Mouse (Mus musculus) G1E (cell line): ENCODE data around the gene Tulp4. TPM values are rescaled to one million over a fixed set of nuclear protein-coding genes. Genes with fewer than 3 reads are reported as not detected.

ENCODE experiments used
- ATAC-seq: 2 replicates; pipeline ENCODE4 v1.8.0; 2016; ENCODE audit warnings: mild to moderate bottlenecking; ENCODE audit not compliant: insufficient number of reproducible peaks, poor library complexity, low FRiP score, severe bottlenecking; ENCODE audit errors: extremely low read depth
- DNase-seq: peaks from one replicate; pipeline ENCODE4 v3.0.0; 2012; ENCODE audit warnings: low spot score
- H3K27me3 ChIP-seq: 2 replicates; pipeline ENCODE4 v1.6.1; 2012; ENCODE audit warnings: mild to moderate bottlenecking, low read length, inconsistent platforms; ENCODE audit not compliant: insufficient read depth
- H3K36me3 ChIP-seq: replicated peaks from 2 replicates; pipeline ENCODE3; 2012; ENCODE audit warnings: mild to moderate bottlenecking, inconsistent platforms
- H3K4me1 ChIP-seq: 2 replicates; pipeline ENCODE4 v1.6.1; 2012; ENCODE audit warnings: low read depth, low read length, inconsistent platforms, mixed read lengths; ENCODE audit not compliant: insufficient read depth
- H3K4me3 ChIP-seq: 2 replicates; pipeline ENCODE4 v1.5.1; 2012; ENCODE audit warnings: low read depth, mild to moderate bottlenecking, inconsistent platforms, low read length, moderate library complexity, mixed read lengths
- H3K9me3 ChIP-seq: replicated peaks from 2 replicates; pipeline ENCODE4 v1.6.1; 2012; ENCODE audit warnings: inconsistent platforms
- CTCF ChIP-seq: IDR thresholded peaks from 2 replicates; pipeline ENCODE4 v1.5.1; 2012; ENCODE audit warnings: low read depth, low read length, inconsistent platforms, mixed read lengths
- GATA1 ChIP-seq: IDR thresholded peaks from 2 replicates; pipeline ENCODE4 v1.6.1; 2012; ENCODE audit warnings: borderline replicate concordance, low read length, inconsistent platforms, mixed read lengths
- GATA2 ChIP-seq: IDR thresholded peaks from 2 replicates; pipeline ENCODE4 v1.6.1; 2012; ENCODE audit warnings: low read depth, low read length, inconsistent platforms, borderline replicate concordance
- POLR2AphosphoS5 ChIP-seq: IDR thresholded peaks from 2 replicates; pipeline ENCODE4 v1.6.1; 2012; ENCODE audit warnings: low read depth, low read length, inconsistent platforms; ENCODE audit not compliant: insufficient replicate concordance
- TAL1 ChIP-seq: conservative IDR thresholded peaks from 2 replicates; pipeline ENCODE4 v1.6.1; 2012; ENCODE audit warnings: low read depth, low read length, inconsistent platforms, mixed read lengths
- polyA plus RNA-seq: library from polyadenylated mRNA; stranded (reverse); fragments of >175 nt; gene quantifications from 2 replicates; pipeline ENCODE4 v1.2.3, GENCODE M21; 2012
- total RNA-seq, 2 experiments: library from RNA; stranded (forward) in 1 of 2; stranded (reverse) in 1 of 2; fragments of 200-1000 nt in 1 of 2; fragments of >200 nt in 1 of 2; fragmentation: Nextera tagmentation in 1 of 2; gene quantifications; 2 replicates each; pipeline ENCODE4 v1.2.3; 2014 to 2017

The Tulp4 gene
- total RNA-seq (2014; fragmentation: Nextera tagmentation) (57.5 and 61.2 TPM in 2 replicates), total RNA-seq (2017) (46.4 and 53.0 TPM in 2 replicates), polyA plus RNA-seq (17.6 and 19.3 TPM in 2 replicates)

DNA sequence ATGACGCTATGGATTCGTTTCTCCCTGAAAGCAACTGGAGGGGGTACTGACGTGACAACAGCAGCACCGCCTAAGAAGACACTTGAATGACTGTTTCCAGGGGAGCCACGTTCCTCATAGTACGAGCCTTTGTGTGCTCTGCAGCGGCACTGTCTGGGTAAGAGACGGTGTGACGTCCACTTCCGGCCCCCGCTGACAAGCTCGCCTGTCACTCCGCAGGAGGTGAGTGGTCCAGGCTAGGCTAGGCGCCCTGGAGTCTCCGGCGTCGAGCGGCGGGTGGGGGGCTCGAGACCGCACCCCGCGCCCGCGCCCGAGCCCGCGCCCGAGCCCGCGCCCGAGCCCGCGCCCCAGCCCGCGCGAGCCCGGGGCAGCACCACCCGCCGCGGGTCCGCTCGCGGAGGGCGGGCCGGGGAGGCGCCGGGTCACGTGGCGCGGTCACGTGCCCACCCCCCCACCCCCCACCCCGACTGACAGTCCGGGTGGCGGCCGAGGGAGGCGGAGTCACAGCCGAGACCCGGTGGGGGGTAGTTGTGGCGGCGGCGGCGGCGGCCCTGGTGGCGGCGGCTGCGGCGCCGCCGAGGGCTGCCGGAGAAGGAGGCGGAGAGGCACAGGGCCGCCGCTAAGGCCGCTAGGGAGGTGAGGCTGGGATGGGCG, at the start of gene Tulp4:
TSS of gene Tulp4 (plus strand) at position 77 of the 654 bp plus-strand sequence.
- ATAC-seq (peak; percentile 88), DNase-seq (peak; percentile 89)
- Histone ChIP-seq H3K27me3 (no peaks in the 10 kb centered on the region), H3K36me3 (peaks cover 11% of the 10 kb centered on the region), H3K4me3 (peak within 1 kb of the TSS; percentile 75), H3K4me1 (peaks cover 25% of the 10 kb centered on the region), H3K9me3 (no peaks in the 10 kb centered on the region)
- no peak for TF ChIP-seq GATA2
- TF ChIP-seq POLR2AphosphoS5 = no peak
- no peak for TF ChIP-seq CTCF
- TF ChIP-seq TAL1 = no peak
- no peak for TF ChIP-seq GATA1

DNA sequence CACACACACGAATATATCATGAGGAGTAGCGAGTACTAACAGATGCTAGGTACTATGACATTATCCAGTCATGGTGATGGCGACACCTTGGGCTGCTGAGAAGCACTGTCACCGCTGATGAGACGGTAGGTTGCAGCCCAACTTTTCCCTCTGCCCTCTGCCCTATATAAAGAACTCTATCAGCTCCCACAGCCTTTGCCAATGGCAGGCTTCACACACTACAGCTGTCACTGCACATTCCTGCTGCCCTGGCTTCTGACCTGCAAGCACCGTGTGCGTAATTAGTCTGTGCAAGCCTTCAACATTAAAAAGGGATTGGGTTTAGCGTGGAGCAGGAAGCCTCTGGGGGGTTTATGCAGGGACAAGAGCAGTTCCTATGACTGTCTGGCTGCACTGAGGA, 43.4 kb upstream of the Tulp4 start:
- ATAC-seq (no peak), DNase-seq (no peak)
- H3K4me1 ChIP-seq = no peaks in the 10 kb centered on the region
- TF ChIP-seq POLR2AphosphoS5 (no peak), TAL1 (no peak), GATA2 (no peak), CTCF (no peak), GATA1 (no peak)
- peaks cover 72% of the 10 kb centered on the region for H3K36me3 ChIP-seq
- no peaks in the 10 kb centered on the region for H3K9me3 ChIP-seq
- no peak overlapping the region for H3K4me3 ChIP-seq
- H3K27me3 ChIP-seq = no peaks in the 10 kb centered on the region

DNA sequence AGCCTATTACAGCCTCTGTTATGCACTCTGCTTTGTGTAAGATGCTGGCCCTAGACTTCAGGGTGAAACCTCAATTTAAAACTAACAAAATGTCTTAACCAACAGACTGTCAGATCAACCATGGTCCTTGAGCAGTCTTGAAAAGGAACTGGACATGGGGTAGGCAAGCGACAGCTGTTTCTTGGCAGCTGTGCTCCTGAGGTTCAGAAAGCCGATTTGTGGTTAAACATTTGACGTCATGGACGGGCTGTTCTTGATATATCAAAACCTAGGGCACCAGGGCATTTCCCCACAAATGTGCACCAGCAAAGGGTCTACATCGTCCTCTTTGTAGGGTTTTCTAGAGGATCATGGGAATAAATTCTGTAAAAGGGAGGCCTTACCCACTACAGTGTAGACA, 42.7 kb upstream of the Tulp4 start:
- H3K4me3 ChIP-seq = no peak overlapping the region
- no peaks in the 10 kb centered on the region for H3K9me3 ChIP-seq
- peaks cover 71% of the 10 kb centered on the region for H3K36me3 ChIP-seq
- TF ChIP-seq TAL1 (no peak), CTCF (no peak), GATA1 (no peak), GATA2 (no peak), POLR2AphosphoS5 (no peak)
- ATAC-seq (no peak), DNase-seq (no peak)
- H3K27me3 ChIP-seq = no peaks in the 10 kb centered on the region
- H3K4me1 ChIP-seq = no peaks in the 10 kb centered on the region

DNA sequence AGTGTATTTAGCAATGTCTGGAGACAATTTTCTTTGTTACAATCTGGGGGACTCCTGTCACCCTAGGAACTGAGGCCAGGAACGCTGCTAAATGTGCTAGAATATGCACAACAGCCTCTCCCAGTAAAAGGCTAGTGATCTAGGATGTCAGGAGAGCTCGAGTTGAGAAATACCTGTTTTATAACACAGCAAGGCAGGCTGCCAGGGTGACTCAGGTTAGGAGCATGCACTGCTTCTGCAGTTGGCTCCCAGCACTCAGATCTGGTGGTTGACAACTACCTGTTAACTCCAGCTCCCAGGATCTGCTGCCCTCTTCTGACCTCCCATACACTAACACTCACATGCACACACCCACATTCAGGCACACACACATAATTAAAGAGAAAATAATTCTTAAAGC, 40.2 kb upstream of the Tulp4 start:
- Histone ChIP-seq H3K36me3 (peaks cover 73% of the 10 kb centered on the region), H3K4me3 (no peak overlapping the region), H3K4me1 (no peaks in the 10 kb centered on the region), H3K9me3 (no peaks in the 10 kb centered on the region), H3K27me3 (no peaks in the 10 kb centered on the region)
- TF ChIP-seq TAL1 (no peak), POLR2AphosphoS5 (no peak), CTCF (no peak), GATA1 (no peak), GATA2 (no peak)
- DNase-seq (no peak), ATAC-seq (no peak)

DNA sequence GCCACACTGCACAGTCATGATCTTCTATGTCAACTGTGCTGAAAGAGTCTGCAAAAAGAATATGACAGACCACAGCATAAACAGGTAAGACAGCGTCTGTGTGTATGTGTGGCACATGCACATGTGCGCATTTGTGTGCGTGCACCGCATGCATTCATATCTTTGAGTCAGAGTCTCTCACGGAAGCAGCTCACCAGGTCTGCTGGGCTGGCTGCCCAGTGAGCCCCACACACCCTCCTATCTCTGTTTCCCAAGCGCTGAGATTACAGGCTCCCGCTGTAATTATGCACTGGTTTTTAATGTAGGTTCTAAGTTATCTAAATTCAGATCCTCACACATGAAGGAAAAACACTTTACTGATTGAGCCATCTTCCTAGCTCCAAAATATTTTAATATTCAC, 38.6 kb upstream of the Tulp4 start:
- Histone ChIP-seq H3K36me3 (peaks cover 83% of the 10 kb centered on the region), H3K27me3 (no peaks in the 10 kb centered on the region), H3K4me1 (no peaks in the 10 kb centered on the region), H3K4me3 (no peak overlapping the region), H3K9me3 (no peaks in the 10 kb centered on the region)
- DNase-seq (no peak), ATAC-seq (no peak)
- TF ChIP-seq CTCF = no peak
- TF ChIP-seq GATA2 = no peak
- TF ChIP-seq POLR2AphosphoS5 = no peak
- no peak for TF ChIP-seq TAL1
- TF ChIP-seq GATA1 = no peak

DNA sequence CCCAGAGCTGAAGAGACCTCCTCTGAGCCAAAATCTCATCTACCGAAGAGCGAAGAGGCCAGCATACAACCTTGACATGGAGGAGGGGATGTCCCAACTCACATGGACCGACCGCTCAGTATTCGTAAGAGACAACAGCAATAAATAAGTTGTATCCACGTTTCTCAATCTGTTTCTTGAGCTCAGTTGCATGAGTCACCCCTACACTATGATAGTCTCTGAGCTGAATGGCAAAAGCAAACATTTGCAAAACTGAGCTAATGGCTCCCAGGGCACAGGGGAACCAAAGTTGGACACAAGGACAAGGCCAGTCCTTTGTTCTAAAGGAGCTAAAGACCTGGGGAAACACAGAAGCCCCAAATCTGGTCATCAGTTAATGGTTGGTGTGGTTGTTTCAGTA, 36.4 kb upstream of the Tulp4 start:
- ATAC-seq = no peak
- Histone ChIP-seq H3K27me3 (no peaks in the 10 kb centered on the region), H3K9me3 (no peaks in the 10 kb centered on the region), H3K36me3 (peaks cover 81% of the 10 kb centered on the region), H3K4me3 (no peak overlapping the region), H3K4me1 (no peaks in the 10 kb centered on the region)
- DNase-seq = no peak
- TF ChIP-seq POLR2AphosphoS5 = no peak
- no peak for TF ChIP-seq TAL1
- no peak for TF ChIP-seq GATA1
- TF ChIP-seq CTCF = no peak
- no peak for TF ChIP-seq GATA2
